Mouse (Mus musculus): ENCODE results near the gene Maml3.

Gene Maml3

GRCm38 (mm10) chr3:51872771-51873170 is 232.1 kb downstream of the Maml3 start:
- DNase-seq (ENCODE audit: low spot score), result no peak

- no peak for DNase-seq (ENCODE audit: low spot score)
These were observed 233.5 kb downstream of the Maml3 start for GRCm38 (mm10) chr3:51871346-51871745.

- DNase-seq (ENCODE audit: low spot score), result no peak
These were observed 234.9 kb downstream of the Maml3 start for GRCm38 (mm10) chr3:51869980-51870379.

GRCm38 (mm10) chr3:51868857-51869256 is 236.0 kb downstream of the Maml3 start:
- no peak for DNase-seq (ENCODE audit: low spot score)

- DNase-seq (ENCODE audit: low spot score), result no peak
These were observed 238.4 kb downstream of the Maml3 start for GRCm38 (mm10) chr3:51866446-51866845.

DNA sequence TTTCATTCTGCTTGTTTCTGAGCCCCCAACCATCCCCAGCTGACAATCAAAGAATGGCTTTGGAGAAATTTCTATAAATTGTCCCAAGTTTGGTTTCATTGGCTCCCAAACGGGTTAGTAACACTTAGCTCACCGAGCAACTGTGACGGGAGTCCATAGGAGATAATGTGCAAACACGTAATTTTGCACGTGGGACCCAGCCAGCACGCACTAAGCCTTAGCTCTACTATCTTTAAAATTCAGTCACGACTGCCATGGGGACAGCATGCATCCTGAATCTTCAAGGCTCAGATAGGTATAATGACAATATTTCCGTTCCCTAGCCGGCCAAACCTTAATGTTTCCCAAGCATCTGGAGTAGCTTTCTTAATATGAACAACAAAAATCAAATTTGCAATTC is 243.2 kb downstream of the Maml3 start:
- DNase-seq (ENCODE audit: low spot score), result no peak

GRCm38 (mm10) chr3:51860458-51860857 is 244.4 kb downstream of the Maml3 start:
- no peak for DNase-seq (ENCODE audit: low spot score)

- DNase-seq (ENCODE audit: low spot score), result no peak
These were observed 245.7 kb downstream of the Maml3 start for GRCm38 (mm10) chr3:51859208-51859607.

- no peak for DNase-seq (ENCODE audit: low spot score)
These were observed 250.7 kb downstream of the Maml3 start for GRCm38 (mm10) chr3:51854152-51854551.

DNA sequence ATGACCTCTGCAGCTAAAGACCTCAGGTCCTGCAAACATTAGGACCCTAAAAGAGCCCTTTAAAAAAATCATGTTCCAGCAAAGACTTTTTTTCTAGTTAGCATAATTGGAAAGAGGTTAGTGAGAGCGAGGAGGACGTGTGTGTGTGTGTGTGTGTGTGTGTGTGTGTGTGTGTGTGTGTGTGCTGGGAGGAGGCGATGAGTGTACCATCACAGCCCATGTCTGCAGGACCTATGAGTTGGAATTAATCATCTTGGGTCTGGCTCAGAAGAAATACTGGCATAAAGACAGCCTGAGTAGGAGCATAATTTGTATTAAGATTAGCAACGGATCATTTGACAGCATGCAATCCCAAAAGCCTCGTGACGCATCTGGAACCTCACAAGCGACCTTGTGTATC is 251.3 kb downstream of the Maml3 start:
- DNase-seq (ENCODE audit: low spot score), result no peak

DNA sequence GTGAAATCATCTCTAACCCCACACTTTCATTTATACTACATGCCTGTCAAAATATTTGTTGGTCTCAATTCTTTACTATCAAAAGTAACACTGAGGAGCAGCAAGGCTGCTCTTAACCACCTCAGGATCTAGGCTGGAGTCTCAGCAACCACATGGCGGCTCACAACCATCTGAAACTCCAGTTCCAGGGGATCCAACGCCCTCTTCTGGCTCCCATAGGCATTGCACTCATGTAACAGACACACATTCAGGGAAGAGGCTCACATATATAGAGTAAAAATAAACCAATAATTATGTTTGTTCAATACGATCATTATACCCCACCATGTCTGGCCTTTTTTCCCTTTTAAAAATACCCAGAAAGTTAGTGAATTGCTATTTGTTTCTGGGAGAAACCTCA is 252.2 kb downstream of the Maml3 start:
- no peak for DNase-seq (ENCODE audit: low spot score)

DNA sequence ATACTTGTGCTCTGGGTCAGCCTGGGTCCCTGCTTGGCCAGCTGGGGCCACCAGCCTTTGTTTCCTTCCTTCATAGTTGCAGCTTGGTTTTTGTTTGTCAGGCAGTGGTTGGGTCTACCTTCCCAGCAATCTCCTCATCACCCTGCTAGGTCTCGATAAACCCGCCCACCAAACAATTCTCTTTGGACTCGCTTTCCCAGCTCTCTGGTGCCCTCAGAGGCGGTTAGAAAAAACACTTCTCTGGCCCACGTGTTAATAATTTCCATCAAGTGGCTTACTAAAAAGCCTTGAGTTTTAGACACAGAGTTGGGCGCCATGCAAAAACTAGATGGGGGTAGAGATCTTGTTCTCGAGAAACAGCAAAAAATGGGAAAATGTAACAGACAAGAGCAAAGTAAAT is 253.3 kb downstream of the Maml3 start:
- DNase-seq (ENCODE audit: low spot score), result no peak

- no peak for DNase-seq (ENCODE audit: low spot score)
These were observed 255.4 kb downstream of the Maml3 start for GRCm38 (mm10) chr3:51849462-51849861.

DNA sequence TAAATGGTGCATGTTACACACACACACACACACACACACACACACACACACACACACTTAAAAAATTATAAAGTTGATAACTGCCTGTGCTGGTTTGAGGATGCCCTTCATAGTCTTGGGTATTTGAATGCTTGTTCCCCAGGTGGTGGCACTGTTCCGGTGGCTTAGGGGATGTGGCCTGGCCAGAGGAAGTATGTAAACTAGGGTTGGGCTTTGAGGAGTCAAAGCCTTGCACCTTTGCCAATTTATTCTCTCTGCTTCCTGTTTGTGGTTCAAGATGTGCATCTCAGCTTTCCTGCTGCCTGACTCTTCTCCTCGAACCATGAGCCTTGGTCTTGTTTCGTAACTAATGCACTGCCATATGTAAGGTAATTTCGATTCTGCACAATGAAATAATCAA is 257.6 kb downstream of the Maml3 start:
- no peak for DNase-seq (ENCODE audit: low spot score)

GRCm38 (mm10) chr3:51844255-51844654 is 260.6 kb downstream of the Maml3 start:
- DNase-seq (ENCODE audit: low spot score), result no peak

DNA sequence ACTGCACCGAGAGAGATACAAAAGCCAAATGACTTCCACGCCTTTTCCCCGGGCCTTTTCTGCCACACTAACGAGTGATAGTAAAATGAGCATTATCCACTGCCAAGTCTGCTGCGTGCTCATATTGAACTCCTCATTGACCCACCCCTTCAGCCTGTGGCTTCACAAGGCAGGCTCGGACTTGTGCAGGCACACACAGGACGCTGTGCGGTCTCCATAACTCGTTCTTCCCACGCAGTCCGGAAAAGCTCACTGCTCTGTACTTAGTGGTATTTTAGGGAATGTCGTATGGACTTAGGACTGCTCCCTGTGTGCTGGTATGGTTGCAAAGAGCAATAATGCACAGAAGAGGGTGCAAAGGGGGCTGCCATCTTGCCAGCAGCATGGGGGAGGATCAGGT is 262.7 kb downstream of the Maml3 start:
- DNase-seq (ENCODE audit: low spot score), result no peak

GRCm38 (mm10) chr3:51841598-51841997 is 263.3 kb downstream of the Maml3 start:
- no peak for DNase-seq (ENCODE audit: low spot score)

- DNase-seq (ENCODE audit: low spot score), result no peak
These were observed 263.7 kb downstream of the Maml3 start for GRCm38 (mm10) chr3:51841177-51841576.

- DNase-seq (ENCODE audit: low spot score), result no peak
These were observed 264.6 kb downstream of the Maml3 start for GRCm38 (mm10) chr3:51840095-51840805.

- no peak for DNase-seq (ENCODE audit: low spot score)
These were observed 265.5 kb downstream of the Maml3 start for GRCm38 (mm10) chr3:51839353-51839715.

GRCm38 (mm10) chr3:51838696-51839352 is 266.1 kb downstream of the Maml3 start:
- DNase-seq (ENCODE audit: low spot score), result no peak

- no peak for DNase-seq (ENCODE audit: low spot score)
These were observed 271.9 kb downstream of the Maml3 start for GRCm38 (mm10) chr3:51832985-51833384.

DNA sequence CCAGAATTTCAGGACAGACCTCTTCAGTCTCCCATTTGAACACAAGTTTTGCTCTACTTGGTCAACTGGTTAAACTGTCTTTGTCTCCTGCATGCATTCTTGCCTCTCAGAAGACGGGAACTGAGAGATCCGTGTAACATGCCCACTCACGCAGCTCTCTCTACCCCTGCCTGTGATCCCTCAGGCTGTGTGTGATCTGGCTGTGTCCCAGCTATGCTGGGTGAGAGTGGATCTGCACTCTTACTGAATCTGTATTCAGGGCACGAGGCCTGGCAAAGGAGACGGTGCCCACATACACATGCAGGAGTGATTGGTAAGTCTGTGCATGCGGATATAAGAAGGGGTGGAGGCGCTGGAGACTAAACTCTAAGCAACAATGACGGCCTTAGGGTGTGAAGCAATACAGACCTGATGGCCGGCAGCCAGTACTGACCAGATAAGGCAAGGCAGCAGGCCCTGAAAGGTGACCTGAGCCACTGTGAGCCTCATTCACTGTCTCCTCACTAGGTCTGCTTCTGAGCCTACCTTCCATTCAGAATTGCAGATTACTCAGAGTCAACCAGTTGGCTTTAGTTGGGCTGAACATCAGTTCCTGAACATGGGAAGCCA is 274.0 kb downstream of the Maml3 start:
- no peak for DNase-seq (ENCODE audit: low spot score)

DNA sequence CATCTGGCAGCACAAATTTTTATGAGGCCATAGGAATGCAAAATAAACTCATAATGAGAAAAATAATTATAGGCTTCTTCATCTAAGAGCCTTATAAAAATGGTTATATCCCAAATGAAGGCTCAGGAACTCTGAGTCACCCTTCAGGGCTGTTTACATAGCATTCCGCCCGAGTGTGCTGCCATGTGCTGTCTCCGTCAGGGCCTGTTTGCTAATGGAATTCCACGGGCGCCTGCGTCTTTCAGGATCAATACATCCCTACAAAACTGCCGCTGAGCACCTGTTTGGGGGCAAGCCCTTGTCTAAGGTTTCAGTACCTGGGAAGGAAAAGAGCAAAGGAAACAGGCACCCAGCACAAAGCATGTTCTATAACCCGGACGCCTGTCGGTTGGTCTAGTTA is 279.3 kb downstream of the Maml3 start:
- DNase-seq (ENCODE audit: low spot score), result no peak

All from ovary, postnatal 10 days (tissue).